Mouse (Mus musculus): ENCODE results near the gene Zyg11b.
A peak's percentile ranks its signal among the peaks of the same experiment; 100 is the strongest.

Gene Zyg11b

GRCm38 (mm10) chr4:108327071-108327579 lies 26.2 kb upstream of the Zyg11b start:
- no peak for TF ChIP-seq POU5F1 (IDR thresholded peaks at IDR 0.05; ENCODE audit: borderline replicate concordance, low read length)
- TF ChIP-seq NANOG (IDR thresholded peaks at IDR 0.05; ENCODE audit: borderline replicate concordance, low read length): no peak
- no peak; the same call in 1 of the 2 replicates for TF ChIP-seq CTCF (conservative IDR thresholded peaks at IDR 0.05; ENCODE audit: low read length)
- H3K4me1 ChIP-seq (replicated peaks; ENCODE audit: low read depth, low read length): peaks cover 48% of the 10 kb centered on the region
- no peaks in the 10 kb centered on the region for H3K9me3 ChIP-seq (ENCODE audit: low read length)
- no peaks in the 10 kb centered on the region for H3K27me3 ChIP-seq (ENCODE audit: insufficient read depth, low read length)
- peaks cover 26% of the 10 kb centered on the region for H3K36me3 ChIP-seq (ENCODE audit: insufficient read depth, low read length)
- H3K4me3 ChIP-seq (replicated peaks; ENCODE audit: low read length): peak overlapping the region; percentile 89

DNA sequence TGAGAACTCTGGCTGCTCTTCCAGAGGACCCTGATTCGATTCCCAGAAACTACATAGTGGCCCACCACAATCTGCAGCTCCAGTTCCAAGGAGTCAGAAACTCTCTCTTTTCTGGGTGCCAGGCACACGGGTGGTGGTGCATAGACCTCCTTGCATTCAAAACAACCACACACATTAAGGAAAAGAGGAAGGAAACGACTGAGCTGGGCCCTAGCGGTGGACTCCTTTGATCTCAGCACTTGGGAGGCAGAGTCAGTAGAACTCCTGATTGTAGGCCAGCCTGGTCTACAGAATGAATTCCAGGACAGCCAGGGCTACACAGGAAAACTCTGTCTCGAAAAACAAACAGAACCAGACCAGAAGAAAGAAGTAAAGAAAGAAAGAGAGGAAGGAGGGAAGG lies 22.7 kb upstream of the Zyg11b start:
- Histone ChIP-seq H3K4me1 (replicated peaks; ENCODE audit: low read depth, low read length) (peaks cover 31% of the 10 kb centered on the region), H3K4me3 (replicated peaks; ENCODE audit: low read length) (no peak overlapping the region), H3K36me3 (ENCODE audit: insufficient read depth, low read length) (no peaks in the 10 kb centered on the region), H3K9me3 (ENCODE audit: low read length) (peaks cover 13% of the 10 kb centered on the region), H3K27me3 (ENCODE audit: insufficient read depth, low read length) (no peaks in the 10 kb centered on the region)
- TF ChIP-seq CTCF (conservative IDR thresholded peaks at IDR 0.05; ENCODE audit: low read length) (no peak), POU5F1 (IDR thresholded peaks at IDR 0.05; ENCODE audit: borderline replicate concordance, low read length) (no peak), NANOG (IDR thresholded peaks at IDR 0.05; ENCODE audit: borderline replicate concordance, low read length) (no peak)

GRCm38 (mm10) chr4:108320627-108321380 lies 19.9 kb upstream of the Zyg11b start:
- Histone ChIP-seq H3K27me3 (ENCODE audit: insufficient read depth, low read length) (no peaks in the 10 kb centered on the region), H3K36me3 (ENCODE audit: insufficient read depth, low read length) (no peaks in the 10 kb centered on the region), H3K9me3 (ENCODE audit: low read length) (peaks cover 13% of the 10 kb centered on the region), H3K4me3 (replicated peaks; ENCODE audit: low read length) (no peak overlapping the region), H3K4me1 (replicated peaks; ENCODE audit: low read depth, low read length) (peaks cover 29% of the 10 kb centered on the region)
- TF ChIP-seq POU5F1 (IDR thresholded peaks at IDR 0.05; ENCODE audit: borderline replicate concordance, low read length) (no peak), NANOG (IDR thresholded peaks at IDR 0.05; ENCODE audit: borderline replicate concordance, low read length) (no peak), CTCF (conservative IDR thresholded peaks at IDR 0.05; ENCODE audit: low read length) (no peak)

DNA sequence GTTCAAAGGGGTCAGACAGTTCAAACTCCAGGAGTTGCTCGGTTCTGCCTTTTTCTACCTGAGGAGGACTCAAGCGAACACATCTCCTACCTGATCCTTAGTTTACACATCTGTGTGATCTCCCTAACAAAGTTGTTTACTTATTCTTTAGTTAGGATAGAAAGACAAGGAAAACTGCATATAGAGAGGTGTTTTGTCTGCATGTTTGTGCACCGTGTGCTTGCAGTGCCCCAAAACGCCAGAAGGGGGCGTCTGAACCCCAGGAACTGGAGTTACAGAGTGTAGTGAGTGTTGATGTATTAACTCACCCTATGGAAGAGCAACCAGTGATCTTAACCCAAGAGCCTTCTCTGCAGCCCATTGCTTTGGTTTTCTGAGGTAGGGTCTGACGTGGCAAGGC lies 18.9 kb upstream of the Zyg11b start:
- H3K36me3 ChIP-seq (ENCODE audit: insufficient read depth, low read length): no peaks in the 10 kb centered on the region
- TF ChIP-seq CTCF (conservative IDR thresholded peaks at IDR 0.05; ENCODE audit: low read length): peak; percentile 91
- no peak for TF ChIP-seq POU5F1 (IDR thresholded peaks at IDR 0.05; ENCODE audit: borderline replicate concordance, low read length)
- peaks cover 33% of the 10 kb centered on the region for H3K4me1 ChIP-seq (replicated peaks; ENCODE audit: low read depth, low read length)
- peaks cover 13% of the 10 kb centered on the region for H3K9me3 ChIP-seq (ENCODE audit: low read length)
- no peaks in the 10 kb centered on the region for H3K27me3 ChIP-seq (ENCODE audit: insufficient read depth, low read length)
- H3K4me3 ChIP-seq (replicated peaks; ENCODE audit: low read length): no peak overlapping the region

DNA sequence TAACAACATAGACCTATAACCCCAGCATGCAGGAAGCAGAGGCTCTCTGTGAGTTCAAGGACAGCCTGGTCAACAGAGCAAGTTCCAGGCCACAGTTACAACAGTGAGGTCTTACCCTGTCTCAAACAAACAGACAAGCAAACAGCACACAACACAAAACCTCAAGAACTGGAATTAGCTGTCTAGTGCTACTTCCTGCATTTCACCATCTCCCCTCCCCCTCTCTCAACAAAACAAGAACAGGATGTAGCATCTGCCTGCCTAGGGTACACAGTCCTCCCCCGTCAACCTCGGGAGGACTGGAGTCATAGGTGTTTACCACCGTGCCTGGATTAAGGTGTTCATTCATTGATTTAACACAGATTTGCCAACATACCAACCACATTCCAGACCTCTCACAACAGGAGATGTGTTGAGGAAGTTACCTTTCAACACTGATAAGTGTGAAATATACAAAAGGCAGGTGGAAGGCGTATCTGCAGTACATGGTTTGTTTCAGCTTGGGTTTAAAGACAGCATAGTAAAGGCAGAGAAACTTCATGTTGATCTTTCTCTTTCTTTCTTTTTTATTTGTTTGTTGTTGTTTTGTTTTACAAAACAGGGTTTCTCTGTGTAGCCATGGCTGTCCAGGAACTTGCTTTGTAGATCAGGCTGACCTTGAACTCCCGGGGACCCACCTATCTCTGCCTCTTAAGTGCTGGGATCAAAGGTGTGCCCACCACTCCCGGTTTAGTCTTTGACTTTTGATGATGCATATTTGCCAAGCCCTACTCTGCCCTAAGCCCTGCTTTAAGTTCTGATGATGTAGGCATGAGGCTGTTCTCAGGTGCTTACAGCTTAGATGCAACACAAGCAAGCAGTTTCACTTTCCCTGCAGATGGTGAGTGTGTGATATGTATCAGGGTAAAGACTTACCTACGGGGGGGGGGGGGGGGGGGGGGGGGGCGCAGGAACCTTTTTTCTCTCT lies 18.0 kb upstream of the Zyg11b start:
- H3K4me1 ChIP-seq (replicated peaks; ENCODE audit: low read depth, low read length): peaks cover 33% of the 10 kb centered on the region
- H3K4me3 ChIP-seq (replicated peaks; ENCODE audit: low read length): no peak overlapping the region
- TF ChIP-seq NANOG (IDR thresholded peaks at IDR 0.05; ENCODE audit: borderline replicate concordance, low read length) (peak; percentile 51; the same call in 1 of the 2 replicates), POU5F1 (IDR thresholded peaks at IDR 0.05; ENCODE audit: borderline replicate concordance, low read length) (no peak), CTCF (conservative IDR thresholded peaks at IDR 0.05; ENCODE audit: low read length) (no peak)
- no peaks in the 10 kb centered on the region for H3K27me3 ChIP-seq (ENCODE audit: insufficient read depth, low read length)
- H3K36me3 ChIP-seq (ENCODE audit: insufficient read depth, low read length): no peaks in the 10 kb centered on the region
- H3K9me3 ChIP-seq (ENCODE audit: low read length): peaks cover 13% of the 10 kb centered on the region

DNA sequence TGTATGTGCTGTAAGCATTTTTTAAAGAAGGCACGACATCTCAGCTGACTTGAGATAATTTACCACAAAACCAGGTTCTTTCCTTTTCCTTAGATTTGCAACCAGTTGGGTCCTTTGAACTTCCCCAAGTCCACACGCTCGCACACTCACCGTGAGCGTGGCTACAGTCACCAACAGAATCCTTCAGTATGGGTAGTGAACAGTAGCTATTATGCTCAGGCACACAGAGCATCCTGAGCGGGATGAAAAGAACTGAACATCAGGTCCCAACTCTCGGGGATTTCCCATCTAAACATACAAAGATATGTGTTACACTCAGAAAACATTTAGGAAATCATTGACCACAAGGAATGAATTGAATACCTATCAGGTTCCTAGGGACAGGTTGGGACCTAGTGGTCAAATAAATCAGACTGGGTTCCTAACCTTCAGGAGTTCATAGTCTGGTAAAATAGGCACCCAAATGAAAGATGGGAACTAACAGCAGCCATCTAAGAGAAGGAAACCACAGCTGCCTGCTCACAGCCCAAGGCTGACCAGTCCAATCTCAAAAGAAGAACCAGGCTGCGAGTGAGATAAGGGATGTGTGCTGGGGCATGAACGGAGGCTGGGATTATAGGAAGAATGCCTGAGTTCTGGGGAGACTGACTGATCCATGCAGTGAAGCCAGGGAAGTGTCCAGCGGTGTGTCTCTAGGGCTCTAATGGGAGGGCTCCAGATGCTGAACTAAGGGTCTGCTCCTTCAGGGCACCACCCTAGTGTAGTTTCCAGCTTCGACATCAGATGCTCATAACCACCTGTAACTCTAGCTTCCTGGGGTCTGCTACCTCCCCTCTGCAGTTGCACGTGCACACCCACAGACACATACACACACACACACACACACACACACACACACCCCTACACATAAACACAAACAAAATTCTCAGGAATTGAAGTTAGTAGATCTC lies 17.0 kb upstream of the Zyg11b start:
- Histone ChIP-seq H3K9me3 (ENCODE audit: low read length) (peaks cover 13% of the 10 kb centered on the region), H3K4me3 (replicated peaks; ENCODE audit: low read length) (no peak overlapping the region), H3K4me1 (replicated peaks; ENCODE audit: low read depth, low read length) (peaks cover 33% of the 10 kb centered on the region), H3K27me3 (ENCODE audit: insufficient read depth, low read length) (no peaks in the 10 kb centered on the region), H3K36me3 (ENCODE audit: insufficient read depth, low read length) (no peaks in the 10 kb centered on the region)
- no peak for TF ChIP-seq CTCF (conservative IDR thresholded peaks at IDR 0.05; ENCODE audit: low read length)
- no peak for TF ChIP-seq NANOG (IDR thresholded peaks at IDR 0.05; ENCODE audit: borderline replicate concordance, low read length)
- no peak for TF ChIP-seq POU5F1 (IDR thresholded peaks at IDR 0.05; ENCODE audit: borderline replicate concordance, low read length)

DNA sequence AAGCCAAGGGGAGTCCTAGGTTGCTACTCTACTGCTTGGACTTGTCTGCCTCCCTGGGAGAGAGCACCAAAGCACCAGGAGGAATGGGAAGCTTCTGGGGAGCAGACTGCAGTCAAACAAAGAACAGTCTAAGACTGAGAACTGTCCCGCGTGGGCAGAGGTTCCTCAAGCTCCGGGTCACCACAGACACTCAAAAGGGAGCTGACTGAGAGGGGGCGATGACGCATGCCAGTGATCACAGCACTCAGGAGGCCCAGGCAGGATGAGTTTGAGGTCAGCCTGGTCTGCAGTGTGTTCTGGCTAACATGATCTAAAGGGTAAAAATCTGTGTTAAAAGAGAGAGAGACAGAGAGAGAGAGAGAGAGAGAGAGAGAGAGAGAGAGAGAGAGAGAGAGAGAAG lies 13.1 kb upstream of the Zyg11b start:
- Histone ChIP-seq H3K36me3 (ENCODE audit: insufficient read depth, low read length) (no peaks in the 10 kb centered on the region; the same call in 1 of the 2 replicates), H3K4me1 (replicated peaks; ENCODE audit: low read depth, low read length) (peaks cover 22% of the 10 kb centered on the region), H3K27me3 (ENCODE audit: insufficient read depth, low read length) (no peaks in the 10 kb centered on the region), H3K4me3 (replicated peaks; ENCODE audit: low read length) (no peak overlapping the region), H3K9me3 (ENCODE audit: low read length) (peaks cover 28% of the 10 kb centered on the region)
- no peak for TF ChIP-seq CTCF (conservative IDR thresholded peaks at IDR 0.05; ENCODE audit: low read length)
- no peak for TF ChIP-seq POU5F1 (IDR thresholded peaks at IDR 0.05; ENCODE audit: borderline replicate concordance, low read length)
- no peak for TF ChIP-seq NANOG (IDR thresholded peaks at IDR 0.05; ENCODE audit: borderline replicate concordance, low read length)

Measured in E14TG2a.4 (cell line).